Mouse (Mus musculus): ENCODE results near the gene Maff.

GRCm38 (mm10) chr15:79347165-79347844, 884 bp downstream of the Maff start:
- TF ChIP-seq CTCF (IDR thresholded peaks at IDR 0.05; ENCODE audit: extremely low read depth, insufficient read length, insufficient replicate concordance, low read depth, low read length) (no peak), POLR2A (IDR thresholded peaks at IDR 0.05; ENCODE audit: low read depth, low read length) (no peak)

Measured in small intestine, adult 2 months (tissue).